Mouse (Mus musculus) stomach, embryonic 14.5 days (tissue): ENCODE measurements at regions not wholly inside any gene's neighbourhood (a gene's known extent, or its start where the extent isn't known, plus 50 kb on each side); places are given as distances from the start of the nearest gene placed in this dataset.
A peak's percentile ranks its signal among the peaks of the same experiment; 100 is the strongest.

Experiments used
- ATAC-seq: fragments of 200-750 bp; cut with Nextera tagmentation; 2 replicates; pipeline ENCODE4 v1.8.0; 2017; ENCODE audit warnings: low read depth, moderate TSS enrichment; ENCODE audit not compliant: insufficient number of reproducible peaks, insufficient read depth, low FRiP score
- H3K27ac ChIP-seq: fragments of 300-500 bp; sonication (generic); 2 replicates; pipeline ENCODE4 v1.5.1; 2014; ENCODE audit warnings: mild to moderate bottlenecking, low read length, moderate library complexity, mixed read lengths
- H3K27me3 ChIP-seq: fragments of 300-500 bp; sonication (generic); 2 replicates; pipeline ENCODE4 v1.6.1; 2014; ENCODE audit warnings: low read length, control low read depth, mixed read lengths; ENCODE audit not compliant: control insufficient read depth, insufficient read depth
- H3K36me3 ChIP-seq: fragments of 300-500 bp; sonication (generic); 2 replicates; pipeline ENCODE4 v1.6.1; 2014; ENCODE audit warnings: mild to moderate bottlenecking, control low read depth, low read length, moderate library complexity, mixed read lengths; ENCODE audit not compliant: control insufficient read depth, insufficient read depth
- H3K4me1 ChIP-seq: fragments of 300-500 bp; sonication (generic); 2 replicates; pipeline ENCODE4 v1.6.1; 2014; ENCODE audit warnings: low read length, control low read depth, mixed read lengths; ENCODE audit not compliant: control insufficient read depth, insufficient read depth
- H3K4me2 ChIP-seq: fragments of 300-500 bp; sonication (generic); replicated peaks from 2 replicates; pipeline ENCODE4 v1.6.1; 2014; ENCODE audit warnings: low read depth, low read length, control low read depth
- H3K4me3 ChIP-seq: fragments of 300-500 bp; sonication (generic); 2 replicates; pipeline ENCODE4 v1.5.1; 2014; ENCODE audit warnings: low read depth, low read length, control low read depth
- H3K9ac ChIP-seq: fragments of 300-500 bp; sonication (generic); replicated peaks from 2 replicates; pipeline ENCODE4 v1.6.1; 2014; ENCODE audit warnings: low read depth, mild to moderate bottlenecking, control low read depth, low read length, moderate library complexity, mixed read lengths
- H3K9me3 ChIP-seq: fragments of 300-500 bp; sonication (generic); 2 replicates; pipeline ENCODE4 v1.6.1; 2016; ENCODE audit warnings: low read depth, low read length, control low read depth; ENCODE audit not compliant: control insufficient read depth
- WGBS: fragments of 180-500 bp; shearing (Covaris S2); extraction: QIAGEN DNeasy Blood & Tissue Kit; methylation state at CpG from one replicate; pipeline ENCODE4 v1.1.7; 2014; 5-methylcytosine and 5-hydroxymethylcytosine counted together

- no peak overlapping the region for H3K9ac ChIP-seq
- no peaks in the 10 kb centered on the region for H3K27me3 ChIP-seq
- H3K4me2 ChIP-seq: no peak overlapping the region
- H3K9me3 ChIP-seq: no peaks in the 10 kb centered on the region
- no peak for ATAC-seq
- no peak overlapping the region for H3K27ac ChIP-seq
- 50% methylated on average over 15 of the region's 15 CpGs for WGBS
- no peaks in the 10 kb centered on the region for H3K4me1 ChIP-seq
- H3K4me3 ChIP-seq: no peak overlapping the region
- no peaks in the 10 kb centered on the region for H3K36me3 ChIP-seq
These were observed 155.6 kb downstream of the Arrdc4 start for GRCm38 (mm10) chr7:68593344-68594016.

DNA sequence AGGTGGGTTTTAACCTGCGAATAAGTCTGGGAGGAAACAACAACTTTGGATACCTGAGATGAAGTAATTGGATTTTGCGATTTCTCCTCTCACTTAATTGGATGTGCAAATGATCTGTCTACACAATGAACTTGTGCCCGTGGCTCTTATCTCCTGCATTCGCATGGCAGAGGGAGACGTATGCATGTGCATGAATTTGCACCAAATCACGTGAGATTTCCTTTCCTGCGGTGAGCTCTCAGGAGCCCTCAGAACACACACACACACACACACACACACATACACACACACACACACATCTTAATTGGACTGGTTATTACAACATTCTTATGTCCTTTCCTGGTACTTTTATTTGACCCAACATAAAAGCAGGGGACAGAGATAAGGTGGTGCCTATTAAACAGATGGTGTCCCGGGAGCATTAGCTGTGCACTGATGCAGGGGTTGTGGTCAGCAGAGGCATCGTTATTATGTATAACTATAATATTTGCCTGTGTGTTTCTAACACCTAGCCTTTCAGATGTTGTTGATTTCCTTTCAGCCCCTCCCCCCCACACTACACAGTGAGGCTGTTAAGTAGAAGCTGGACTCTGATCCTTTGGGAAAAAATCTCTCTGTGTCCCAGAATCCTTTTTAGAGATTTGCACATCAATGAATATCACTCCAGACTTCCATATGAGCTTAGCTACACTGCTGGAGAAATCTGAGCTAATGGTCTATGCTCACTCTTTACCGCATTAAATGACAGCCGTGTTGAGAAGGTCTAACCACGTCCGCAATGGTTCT lies 166.3 kb downstream of the Arrdc4 start:
- H3K36me3 ChIP-seq: no peaks in the 10 kb centered on the region
- no peak overlapping the region for H3K9ac ChIP-seq
- no peak overlapping the region for H3K4me2 ChIP-seq
- H3K27me3 ChIP-seq: no peaks in the 10 kb centered on the region
- no peaks in the 10 kb centered on the region for H3K4me1 ChIP-seq
- no peak overlapping the region for H3K27ac ChIP-seq
- 87% methylated on average over 13 of the region's 13 CpGs for WGBS
- no peak overlapping the region for H3K4me3 ChIP-seq
- no peak for ATAC-seq
- no peaks in the 10 kb centered on the region for H3K9me3 ChIP-seq

DNA sequence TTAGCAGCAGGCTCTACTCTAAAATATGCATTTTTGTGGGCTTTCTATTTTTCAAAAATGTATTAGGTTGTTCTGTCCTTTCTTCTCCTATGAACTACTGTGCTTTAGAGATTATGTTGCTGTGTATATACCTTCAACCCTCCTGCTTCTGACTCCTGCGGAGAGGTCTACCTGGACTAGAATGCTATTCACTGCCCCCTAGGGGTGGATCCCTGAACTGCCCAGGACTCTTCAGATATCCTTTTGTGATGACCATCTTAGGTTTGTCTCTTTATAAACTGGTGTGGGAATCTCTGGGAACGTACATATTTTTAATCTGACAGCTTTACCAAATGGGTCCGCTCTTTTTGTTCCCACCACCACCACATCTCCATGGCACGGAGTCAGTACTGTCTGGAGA lies 168.4 kb downstream of the Arrdc4 start:
- no peaks in the 10 kb centered on the region for H3K4me1 ChIP-seq
- no peaks in the 10 kb centered on the region for H3K36me3 ChIP-seq
- WGBS: 45% methylated on average over 4 of the region's 4 CpGs
- no peak overlapping the region for H3K4me2 ChIP-seq
- no peak overlapping the region for H3K4me3 ChIP-seq
- H3K9me3 ChIP-seq: no peaks in the 10 kb centered on the region
- H3K27ac ChIP-seq: no peak overlapping the region
- H3K9ac ChIP-seq: no peak overlapping the region
- H3K27me3 ChIP-seq: no peaks in the 10 kb centered on the region
- ATAC-seq: no peak

GRCm38 (mm10) chr7:68579666-68580065 lies 169.4 kb downstream of the Arrdc4 start:
- WGBS: 7% methylated on average over 10 of the region's 10 CpGs

DNA sequence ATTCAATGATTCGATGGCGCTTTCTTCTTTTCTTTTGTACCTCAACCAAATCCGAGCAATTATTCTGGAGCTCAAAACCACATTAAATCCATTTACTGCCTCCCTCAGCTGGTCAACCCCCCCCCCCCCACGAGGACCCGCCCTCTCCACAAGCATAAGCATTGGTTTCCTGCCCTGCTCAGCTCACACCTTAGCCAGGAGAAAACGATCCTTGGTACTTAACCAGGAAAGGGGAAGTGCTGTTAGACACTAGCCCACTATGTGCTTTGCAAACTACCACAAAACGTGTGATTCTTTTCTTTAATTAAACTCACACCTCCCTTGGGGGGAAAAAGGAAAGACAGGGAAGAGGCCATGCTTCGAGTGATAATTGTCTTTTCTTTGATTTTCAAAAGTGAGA lies 169.8 kb downstream of the Arrdc4 start:
- no peak overlapping the region for H3K4me3 ChIP-seq
- H3K27me3 ChIP-seq: no peaks in the 10 kb centered on the region
- H3K4me1 ChIP-seq: no peaks in the 10 kb centered on the region
- H3K4me2 ChIP-seq: no peak overlapping the region
- ATAC-seq: no peak
- WGBS: 47% methylated on average over 8 of the region's 8 CpGs
- no peak overlapping the region for H3K27ac ChIP-seq
- H3K36me3 ChIP-seq: no peaks in the 10 kb centered on the region
- H3K9me3 ChIP-seq: no peaks in the 10 kb centered on the region
- H3K9ac ChIP-seq: no peak overlapping the region

More at GRCm38 (mm10) chr7:68579666-68580065, 169.4 kb downstream of the Arrdc4 start:
- Histone ChIP-seq H3K27ac (no peak overlapping the region), H3K4me2 (peak overlapping the region; percentile 37), H3K36me3 (no peaks in the 10 kb centered on the region), H3K4me1 (no peaks in the 10 kb centered on the region), H3K9me3 (no peaks in the 10 kb centered on the region), H3K27me3 (no peaks in the 10 kb centered on the region), H3K9ac (no peak overlapping the region), H3K4me3 (peak overlapping the region; percentile 20)
- peak; percentile 69; the same call in 1 of the 2 replicates for ATAC-seq

GRCm38 (mm10) chr7:68571315-68571714 lies 177.7 kb downstream of the Arrdc4 start:
- no peak for ATAC-seq
- Histone ChIP-seq H3K4me1 (no peaks in the 10 kb centered on the region; the same call in 1 of the 2 replicates), H3K9ac (no peak overlapping the region), H3K27ac (no peak overlapping the region), H3K36me3 (no peaks in the 10 kb centered on the region), H3K27me3 (no peaks in the 10 kb centered on the region), H3K9me3 (no peaks in the 10 kb centered on the region), H3K4me2 (no peak overlapping the region), H3K4me3 (no peak overlapping the region)
- WGBS: 43% methylated on average over 4 of the region's 4 CpGs

DNA sequence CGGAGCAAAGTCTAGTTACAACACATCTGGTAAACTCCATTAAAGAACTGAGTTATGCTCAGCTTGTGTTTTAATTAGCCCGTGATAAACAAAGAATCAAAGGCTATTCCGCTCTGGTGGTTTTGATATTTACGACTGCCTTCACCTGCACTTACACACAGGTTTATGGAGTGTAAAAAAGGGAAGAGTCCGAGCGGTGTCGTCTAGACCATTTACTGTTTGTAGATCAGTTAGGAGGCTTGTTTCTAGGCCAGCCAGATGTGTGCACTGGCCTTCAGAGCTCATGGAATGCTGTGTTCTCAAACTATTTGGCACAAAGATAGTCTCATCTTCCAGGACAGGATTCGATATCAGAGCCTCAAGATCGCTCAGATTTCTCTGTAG lies 180.9 kb downstream of the Arrdc4 start:
- Histone ChIP-seq H3K27ac (no peak overlapping the region), H3K27me3 (no peaks in the 10 kb centered on the region), H3K4me3 (no peak overlapping the region), H3K4me2 (no peak overlapping the region), H3K9ac (no peak overlapping the region), H3K36me3 (no peaks in the 10 kb centered on the region), H3K4me1 (no peaks in the 10 kb centered on the region; the same call in 1 of the 2 replicates), H3K9me3 (no peaks in the 10 kb centered on the region)
- 84% methylated on average over 9 of the region's 9 CpGs for WGBS
- ATAC-seq: no peak

GRCm38 (mm10) chr7:68567452-68568126 lies 181.5 kb downstream of the Arrdc4 start:
- ATAC-seq: no peak
- Histone ChIP-seq H3K4me3 (no peak overlapping the region), H3K4me2 (no peak overlapping the region), H3K9me3 (no peaks in the 10 kb centered on the region), H3K4me1 (no peaks in the 10 kb centered on the region; the same call in 1 of the 2 replicates), H3K9ac (no peak overlapping the region), H3K36me3 (no peaks in the 10 kb centered on the region), H3K27ac (no peak overlapping the region), H3K27me3 (no peaks in the 10 kb centered on the region)
- 37% methylated on average over 3 of the region's 3 CpGs for WGBS
